Mouse (Mus musculus): ENCODE measurements around the gene Lipt1. TPM values are rescaled to one million over a fixed set of nuclear protein-coding genes. Genes with fewer than 3 reads are reported as not detected.

Gene Lipt1
- total RNA-seq (2021), result 1 to 10 TPM; 7.0 to 7.5 TPM
- long read RNA-seq, partial matches to known transcripts, result 0 of 5 reads
- long read RNA-seq, other reads (novel, unspliced or antisense), result 2 of 5 reads

DNA sequence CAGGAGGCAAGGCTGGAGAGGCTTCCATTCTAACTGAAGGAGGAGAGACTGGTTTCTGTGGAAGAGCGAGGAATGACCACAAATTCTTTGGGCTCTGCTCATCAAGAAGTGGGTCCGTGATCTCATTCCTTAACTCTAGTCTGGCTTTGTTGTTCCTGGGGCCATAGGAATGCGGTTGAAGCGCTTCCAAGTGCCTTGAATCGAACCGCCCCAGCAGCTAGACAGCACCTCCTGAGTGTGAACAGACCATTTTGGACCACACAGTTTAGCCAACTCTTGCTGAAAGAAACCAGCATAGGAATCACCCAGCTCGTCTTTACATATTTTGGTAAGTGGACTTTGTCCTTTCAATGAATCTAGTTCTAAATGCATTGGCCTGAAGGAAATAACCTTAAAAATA is at the start of gene Lipt1:
Lipt1 (plus strand) TSS at position 35 of the 400 bp plus-strand sequence.
- peak in 1 of 2 experiments; percentile 38 for DNase-seq (ENCODE audit: low spot score in 2 of 2)

DNA sequence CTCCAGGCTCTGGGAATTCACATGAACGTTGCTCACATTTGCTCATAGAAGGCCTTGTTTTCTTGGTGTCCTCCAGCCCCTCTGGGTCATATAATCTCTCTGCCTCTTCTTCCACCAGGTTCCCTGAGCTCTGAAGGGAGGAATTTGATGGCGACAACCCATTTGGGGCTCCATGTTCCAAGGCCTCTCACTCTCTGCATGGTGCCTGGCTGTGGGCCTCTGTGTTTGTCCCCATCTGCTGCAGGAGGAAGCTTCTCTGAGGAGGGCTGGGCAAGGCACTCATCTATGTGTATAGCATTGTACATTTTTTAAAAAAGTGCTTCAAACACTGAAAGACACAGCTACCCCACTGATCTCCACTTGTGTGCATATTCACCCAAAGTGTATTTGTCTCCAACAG is 39.9 kb upstream of the Lipt1 start:
- no peak for DNase-seq (ENCODE audit: low spot score in 2 of 2)

DNA sequence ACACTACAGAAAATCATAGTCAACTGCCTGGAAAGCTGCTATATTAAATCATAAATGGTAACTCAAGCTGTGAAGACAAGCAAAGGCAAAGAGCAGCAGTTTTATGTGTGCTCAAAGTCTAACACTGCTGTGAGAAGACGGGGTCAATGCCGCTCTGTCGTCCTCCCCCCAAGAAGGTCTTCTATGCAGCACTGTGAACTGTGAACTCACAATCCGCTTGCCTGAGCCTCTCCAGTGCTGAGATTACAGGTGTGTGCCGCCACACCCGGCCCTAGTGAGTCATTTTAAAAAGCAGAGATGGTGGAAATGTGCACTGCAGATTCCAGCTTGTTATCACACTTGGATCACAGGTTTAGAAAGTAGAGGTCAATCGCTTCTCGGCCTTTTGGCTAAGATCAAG is 24.7 kb upstream of the Lipt1 start:
- DNase-seq (ENCODE audit: low spot score in 2 of 2), result no peak

DNA sequence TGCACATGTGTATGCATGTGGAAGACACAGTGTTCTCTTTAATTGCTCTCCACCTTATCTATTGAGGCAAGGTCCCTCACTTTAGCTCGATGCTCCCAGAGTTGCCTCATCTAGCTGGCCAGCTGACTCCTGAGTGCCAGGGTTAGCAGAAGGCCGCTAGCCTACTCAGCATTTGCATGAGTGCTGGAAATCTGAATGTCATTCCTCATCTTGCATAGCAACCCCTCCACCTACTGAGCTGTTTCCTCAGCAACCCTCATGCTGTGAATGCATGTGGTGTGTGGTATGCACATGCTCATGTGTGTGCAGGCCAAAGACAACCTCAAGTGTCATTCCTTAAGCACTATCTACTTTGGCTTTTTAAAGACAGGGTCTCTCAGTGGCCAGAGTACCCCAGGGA is 20.8 kb upstream of the Lipt1 start:
- DNase-seq (ENCODE audit: low spot score in 2 of 2), result no peak

GRCm38 (mm10) chr1:37864511-37865400 is 6.8 kb upstream of the Lipt1 start:
- DNase-seq (ENCODE audit: low spot score in 2 of 2), result peak; percentile 99

- DNase-seq (ENCODE audit: low spot score in 2 of 2), result no peak
These were observed 5.9 kb upstream of the Lipt1 start for GRCm38 (mm10) chr1:37865401-37866215.

DNA sequence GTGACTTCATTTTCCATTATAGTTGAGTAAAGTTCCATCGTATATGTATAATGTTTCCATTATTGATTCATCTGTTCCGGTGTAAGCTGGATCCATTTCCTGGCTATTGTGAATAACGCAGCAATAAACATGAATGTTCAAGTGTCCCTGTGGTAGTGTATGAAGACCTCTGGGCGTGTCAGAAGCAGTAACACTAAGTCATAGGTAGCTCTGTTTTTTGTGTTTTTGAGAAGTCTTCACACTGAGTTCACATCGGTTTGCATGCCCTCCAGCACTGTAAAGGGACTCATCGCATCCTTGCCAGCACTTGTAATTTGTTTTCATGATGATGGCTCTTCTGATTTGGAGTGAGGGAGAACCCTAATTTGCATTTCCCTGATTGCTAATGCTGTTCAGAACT is 5.3 kb upstream of the Lipt1 start, which contains the start of gene Tsga10:
Tsga10 (minus strand) TSS at position 144 of the 400 bp plus-strand sequence.
- no peak for DNase-seq (ENCODE audit: low spot score in 2 of 2)

GRCm38 (mm10) chr1:37867056-37867455 is 4.5 kb upstream of the Lipt1 start:
- DNase-seq (ENCODE audit: low spot score in 2 of 2), result peak; percentile 38 to 50

DNA sequence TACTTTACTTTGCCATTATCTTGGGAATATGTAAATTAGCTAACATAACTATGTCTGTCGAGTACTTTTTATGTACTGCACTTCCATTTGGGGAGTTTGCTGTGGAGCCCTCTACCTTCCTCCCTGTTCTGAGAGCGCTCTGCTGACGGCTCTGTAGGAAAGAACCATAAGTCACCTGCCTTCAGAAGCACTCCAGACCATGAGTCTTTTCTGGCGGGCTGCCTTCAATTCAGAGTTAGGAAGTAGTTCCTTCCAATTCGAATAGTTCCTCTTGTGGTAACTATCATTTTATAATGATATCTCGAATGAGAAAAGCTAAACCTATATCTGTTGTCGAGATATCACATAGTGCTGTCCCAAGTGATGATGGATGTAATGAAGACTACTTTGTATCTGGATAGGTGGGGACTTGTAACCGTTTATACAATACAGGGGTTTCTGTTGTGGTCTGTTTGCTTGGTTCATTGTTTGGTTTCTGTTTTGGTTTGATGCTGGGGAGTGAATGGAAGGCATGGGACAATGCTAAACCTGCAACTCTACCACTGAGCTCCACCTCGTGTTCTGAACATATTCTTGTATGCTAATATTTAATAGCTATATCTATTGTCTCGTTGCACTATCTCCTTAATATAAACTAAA is 3.7 kb upstream of the Lipt1 start:
- no peak for DNase-seq (ENCODE audit: low spot score in 2 of 2)

- no peak for DNase-seq (ENCODE audit: low spot score in 2 of 2)
These were observed 2.9 kb upstream of the Lipt1 start for GRCm38 (mm10) chr1:37868640-37869039.

- DNase-seq (ENCODE audit: low spot score in 2 of 2), result no peak
These were observed 2.2 kb upstream of the Lipt1 start for GRCm38 (mm10) chr1:37869362-37869761.

GRCm38 (mm10) chr1:37872131-37873067 is 861 bp downstream of the Lipt1 start:
- peak; percentile 69 to 73 for DNase-seq (ENCODE audit: low spot score in 2 of 2)

DNA sequence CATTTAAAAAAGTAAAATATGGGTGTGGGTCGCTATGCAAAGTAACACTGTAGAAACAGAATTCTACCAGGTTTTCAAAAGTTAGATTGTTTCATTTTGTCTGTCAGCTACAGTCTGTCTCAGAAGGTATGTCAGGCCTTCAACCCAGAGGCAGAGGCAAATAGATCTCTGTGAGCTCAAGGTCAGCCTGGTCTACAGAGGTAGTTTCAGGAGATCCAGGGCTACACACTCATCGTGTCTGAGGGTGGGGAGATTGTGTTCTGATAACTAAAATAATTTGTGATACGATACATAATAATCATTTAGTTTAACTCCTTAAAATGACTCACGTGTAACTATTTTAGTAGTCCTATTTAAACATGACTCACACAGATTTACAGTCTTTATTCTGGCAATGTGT is 1.6 kb downstream of the Lipt1 start:
- DNase-seq (ENCODE audit: low spot score in 2 of 2), result no peak

DNA sequence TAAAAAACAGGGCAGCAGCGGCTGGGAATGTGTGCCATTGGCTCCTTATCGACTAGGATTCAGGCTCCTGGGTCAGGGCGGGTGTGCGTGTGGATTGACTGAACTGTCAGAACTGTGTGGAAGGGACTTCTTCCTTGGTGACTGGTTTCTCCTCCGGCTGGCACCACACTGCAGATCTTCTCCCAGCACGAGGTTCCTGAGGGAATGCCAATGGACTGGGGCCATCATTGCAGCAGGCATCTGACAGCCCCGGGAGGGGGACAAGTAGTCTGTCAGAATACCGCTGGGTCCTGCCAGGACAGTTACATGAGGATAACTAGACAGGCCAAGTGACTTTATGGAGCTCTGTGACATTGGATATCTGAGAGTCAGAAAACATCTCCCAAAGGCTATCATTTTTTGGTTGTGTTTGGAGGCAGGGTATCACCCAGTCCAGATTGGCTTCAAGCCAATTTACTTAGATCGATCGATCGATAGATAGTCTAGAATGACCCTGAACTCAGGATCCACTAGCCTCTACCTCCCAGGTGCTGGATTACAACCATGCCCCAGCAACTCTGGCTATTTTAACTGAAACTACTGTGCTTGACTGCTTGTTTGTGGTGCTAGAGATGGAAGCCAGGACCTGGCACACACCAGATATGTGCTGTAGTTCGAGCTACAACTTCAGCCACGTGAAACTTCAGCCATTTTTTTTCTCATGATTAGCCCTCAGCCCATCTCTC is 6.4 kb downstream of the Lipt1 start:
- no peak for DNase-seq (ENCODE audit: low spot score in 2 of 2)

GRCm38 (mm10) chr1:37883411-37883810 is 11.9 kb downstream of the Lipt1 start:
- no peak for DNase-seq (ENCODE audit: low spot score in 2 of 2)

DNA sequence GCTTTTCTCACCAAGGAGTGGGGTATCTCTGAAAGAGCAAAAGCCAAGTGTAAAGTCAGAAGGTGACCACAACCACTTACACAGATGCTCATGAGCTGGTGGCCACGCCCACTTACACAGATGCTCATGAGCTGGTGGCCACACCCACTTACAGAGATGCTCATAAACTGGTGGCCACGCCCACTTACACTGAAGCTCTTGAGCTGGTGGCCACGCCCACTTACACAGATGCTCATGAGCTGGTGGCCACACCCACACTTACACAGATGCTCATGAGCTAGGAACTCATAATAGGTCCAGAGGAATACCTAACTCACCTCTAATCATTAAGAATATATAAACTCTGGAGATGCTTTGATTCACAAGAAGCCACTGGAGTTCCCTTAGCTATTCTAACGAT is 12.9 kb downstream of the Lipt1 start:
- no peak for DNase-seq (ENCODE audit: low spot score in 2 of 2)

DNA sequence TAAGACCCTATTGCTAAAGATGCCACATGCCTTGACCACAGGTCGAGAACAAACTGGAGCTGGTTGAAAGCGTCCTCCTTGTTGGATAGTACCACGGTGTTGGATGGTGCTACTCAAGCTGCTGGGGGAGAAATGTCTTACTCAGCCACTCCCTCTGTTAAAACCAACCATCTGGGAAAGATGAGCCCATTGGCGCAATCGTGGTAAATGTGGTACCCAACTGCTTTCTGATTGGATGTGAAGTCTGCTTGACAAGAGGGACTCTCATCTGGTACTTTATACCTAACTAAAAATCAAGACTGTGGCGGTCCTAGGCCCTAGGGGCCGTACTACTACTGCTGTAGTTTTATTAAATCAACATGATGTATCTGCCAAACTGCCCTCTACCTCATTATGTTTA is 17.7 kb downstream of the Lipt1 start:
- DNase-seq (ENCODE audit: low spot score in 2 of 2), result no peak

DNA sequence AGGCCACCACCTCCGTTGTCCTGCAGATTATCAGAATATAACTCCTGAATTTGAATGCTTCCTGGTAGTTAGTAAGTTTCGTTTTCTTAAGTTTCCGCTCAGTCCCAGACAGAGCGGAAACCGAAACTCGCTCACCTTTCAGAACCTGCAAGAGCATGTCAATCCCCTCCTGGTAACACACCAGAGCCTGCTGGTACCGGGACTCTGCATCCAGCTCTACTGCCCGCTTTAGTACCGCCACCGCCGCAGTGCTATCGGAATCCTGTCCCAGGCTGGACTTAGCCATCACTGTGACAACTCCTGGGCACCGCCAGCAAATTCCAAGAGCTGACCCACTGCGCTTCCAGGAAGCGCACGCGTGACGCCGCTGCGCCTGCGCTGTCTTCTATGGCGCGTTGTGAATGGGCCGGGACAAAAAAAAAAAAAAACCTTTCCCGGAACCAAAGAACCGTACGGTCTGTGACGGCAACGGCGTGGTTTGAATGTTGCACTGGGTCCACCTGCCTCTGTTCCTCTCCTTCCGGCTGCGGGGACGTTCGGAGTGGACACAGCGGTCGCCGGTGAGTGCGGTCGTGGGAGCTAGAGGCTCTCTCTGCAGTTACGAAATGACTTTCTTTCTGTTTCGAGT is 18.6 kb downstream of the Lipt1 start, which contains the start of the genes Mitd1 and Mrpl30:
Mitd1 (minus strand) TSS at position 387 of the 628 bp plus-strand sequence.
Mrpl30 (plus strand) TSS at position 453 of the 628 bp plus-strand sequence.
- peak; percentile 91 to 95 for DNase-seq (ENCODE audit: low spot score in 2 of 2)

DNA sequence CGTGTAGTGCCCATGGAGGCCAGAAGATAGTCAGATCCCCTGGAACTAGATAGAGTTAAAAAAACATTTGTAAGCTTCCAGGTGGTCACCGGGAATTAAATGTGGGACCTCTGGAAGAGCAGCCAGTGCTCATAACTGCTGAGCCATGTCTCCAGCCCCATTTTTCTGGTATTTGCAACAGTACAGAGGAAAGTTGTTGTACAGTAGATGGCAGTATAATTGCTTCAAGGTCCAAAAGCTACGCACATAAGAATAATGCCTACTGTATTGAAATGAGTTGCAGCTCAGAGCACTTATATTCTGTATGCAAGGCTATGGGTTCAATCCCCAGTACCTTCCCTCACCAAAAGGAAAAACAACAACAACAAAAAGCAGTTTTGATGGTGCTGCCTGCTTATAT is 19.9 kb downstream of the Lipt1 start:
- no peak for DNase-seq (ENCODE audit: low spot score in 2 of 2)
